Mouse (Mus musculus): ENCODE measurements at regions not wholly inside any gene's neighbourhood (a gene's known extent, or its start where the extent isn't known, plus 50 kb on each side); places are given as distances from the start of the nearest gene placed in this dataset.

DNA sequence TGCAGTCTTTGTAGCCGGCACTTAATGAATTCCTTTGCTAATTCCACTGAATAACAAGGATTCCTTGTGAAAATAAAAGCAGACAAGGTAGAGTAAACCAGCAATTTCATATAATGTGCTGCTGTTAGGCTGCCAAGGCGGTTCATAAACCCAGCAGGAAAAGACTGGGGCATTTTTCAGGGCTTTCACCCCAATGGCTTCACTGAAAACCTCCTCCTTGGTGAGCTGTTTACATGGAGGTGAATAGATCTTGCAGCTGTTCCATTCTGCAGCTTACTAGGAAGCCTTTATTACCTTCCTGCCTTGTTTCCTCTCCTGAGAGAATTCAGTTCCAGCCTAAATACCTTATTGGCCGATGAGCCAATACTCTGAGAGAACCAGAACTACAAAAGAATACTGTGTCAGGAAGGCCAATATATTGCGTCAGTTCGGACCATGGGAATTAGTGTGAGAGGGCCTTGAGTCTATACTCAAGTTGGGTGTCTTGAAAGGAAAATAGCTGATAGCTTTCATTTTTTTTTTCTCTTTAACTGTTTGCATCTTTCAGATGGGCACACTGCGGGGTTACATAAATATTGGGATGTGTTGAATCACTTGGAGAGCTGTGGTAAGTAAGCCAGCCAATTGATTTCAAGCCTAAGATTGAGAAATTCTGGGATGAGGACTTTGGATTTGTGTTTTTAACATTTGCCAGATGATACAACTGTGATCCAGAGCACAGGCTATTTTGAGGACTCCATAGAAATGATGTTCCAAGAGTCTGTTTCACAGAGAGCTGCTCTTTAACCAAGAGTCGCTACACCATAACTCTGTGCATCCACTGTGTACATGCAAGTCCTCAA lies 1217.5 kb downstream of the Sorcs3 start:
- 80% methylated on average over 7 of the region's 7 CpGs for WGBS
- ATAC-seq: no peak
- Histone ChIP-seq H3K4me3 (replicated peaks) (no peak overlapping the region), H3K27me3 (replicated peaks) (no peaks in the 10 kb centered on the region), H3K4me1 (replicated peaks) (no peaks in the 10 kb centered on the region), H3K27ac (no peak overlapping the region), H3K36me3 (no peaks in the 10 kb centered on the region), H3K9me3 (no peaks in the 10 kb centered on the region), H3K4me2 (replicated peaks) (no peak overlapping the region), H3K9ac (no peak overlapping the region)
